Mouse (Mus musculus): ENCODE measurements around the gene Gm17660. TPM values are rescaled to one million over a fixed set of nuclear protein-coding genes. Genes with fewer than 3 reads are reported as not detected.

The Gm17660 gene
- polyA plus RNA-seq (2012; rRNA removed): not detected in 2 replicates

- 90% methylated on average over 7 of the region's 7 CpGs for WGBS
- no peak for DNase-seq
- TF ChIP-seq POLR2A (IDR thresholded peaks at IDR 0.05; ENCODE audit: borderline replicate concordance, insufficient read depth, low read length) (no peak), CTCF (IDR thresholded peaks at IDR 0.05; ENCODE audit: borderline replicate concordance, insufficient read depth, low read depth, low read length) (no peak)
- Histone ChIP-seq H3K4me1 (ENCODE audit: control insufficient read depth, insufficient read depth, low read length) (no peaks in the 10 kb centered on the region), H3K27ac (ENCODE audit: insufficient read depth, low read length) (no peak within 1 kb of the TSS), H3K27me3 (ENCODE audit: control insufficient read depth, insufficient read depth, low read length) (no peaks in the 10 kb centered on the region), H3K4me3 (replicated peaks; ENCODE audit: insufficient read depth, low read depth, low read length) (no peak within 1 kb of the TSS)
These were observed at the start of gene Gm17660 for GRCm38 (mm10) chr5:104077508-104077907. TSS of gene Gm17660 (minus strand) at chr5:104077608.

GRCm38 (mm10) chr5:104126561-104127320 is 49.3 kb upstream of the Gm17660 start:
- 88% methylated on average over 12 of the region's 12 CpGs for WGBS
- TF ChIP-seq CTCF (IDR thresholded peaks at IDR 0.05; ENCODE audit: borderline replicate concordance, insufficient read depth, low read depth, low read length): no peak
- TF ChIP-seq POLR2A (IDR thresholded peaks at IDR 0.05; ENCODE audit: borderline replicate concordance, insufficient read depth, low read length): no peak
- no peaks in the 10 kb centered on the region; the same call in 1 of the 2 replicates for H3K27me3 ChIP-seq (ENCODE audit: control insufficient read depth, insufficient read depth, low read length)
- H3K4me1 ChIP-seq (ENCODE audit: control insufficient read depth, insufficient read depth, low read length): no peaks in the 10 kb centered on the region
- H3K4me3 ChIP-seq (replicated peaks; ENCODE audit: insufficient read depth, low read depth, low read length): no peak overlapping the region
- H3K27ac ChIP-seq (ENCODE audit: insufficient read depth, low read length): no peak overlapping the region
- no peak for DNase-seq

GRCm38 (mm10) chr5:104124016-104124658 is 46.7 kb upstream of the Gm17660 start:
- DNase-seq: no peak
- TF ChIP-seq CTCF (IDR thresholded peaks at IDR 0.05; ENCODE audit: borderline replicate concordance, insufficient read depth, low read depth, low read length) (no peak), POLR2A (IDR thresholded peaks at IDR 0.05; ENCODE audit: borderline replicate concordance, insufficient read depth, low read length) (no peak)
- 86% methylated on average over 6 of the region's 6 CpGs for WGBS
- H3K4me1 ChIP-seq (ENCODE audit: control insufficient read depth, insufficient read depth, low read length): no peaks in the 10 kb centered on the region
- H3K27me3 ChIP-seq (ENCODE audit: control insufficient read depth, insufficient read depth, low read length): no peaks in the 10 kb centered on the region
- H3K4me3 ChIP-seq (replicated peaks; ENCODE audit: insufficient read depth, low read depth, low read length): no peak overlapping the region
- no peak overlapping the region for H3K27ac ChIP-seq (ENCODE audit: insufficient read depth, low read length)

- Histone ChIP-seq H3K4me1 (ENCODE audit: control insufficient read depth, insufficient read depth, low read length) (no peaks in the 10 kb centered on the region), H3K4me3 (replicated peaks; ENCODE audit: insufficient read depth, low read depth, low read length) (no peak overlapping the region), H3K27me3 (ENCODE audit: control insufficient read depth, insufficient read depth, low read length) (no peaks in the 10 kb centered on the region), H3K27ac (ENCODE audit: insufficient read depth, low read length) (no peak overlapping the region)
- TF ChIP-seq POLR2A (IDR thresholded peaks at IDR 0.05; ENCODE audit: borderline replicate concordance, insufficient read depth, low read length): no peak
- no peak for TF ChIP-seq CTCF (IDR thresholded peaks at IDR 0.05; ENCODE audit: borderline replicate concordance, insufficient read depth, low read depth, low read length)
- WGBS: 39% methylated on average over 4 of the region's 4 CpGs
- DNase-seq: no peak
These were observed 38.5 kb upstream of the Gm17660 start for GRCm38 (mm10) chr5:104115890-104116289.

GRCm38 (mm10) chr5:104115118-104115517 is 37.7 kb upstream of the Gm17660 start:
- no peak for TF ChIP-seq CTCF (IDR thresholded peaks at IDR 0.05; ENCODE audit: borderline replicate concordance, insufficient read depth, low read depth, low read length)
- Histone ChIP-seq H3K4me3 (replicated peaks; ENCODE audit: insufficient read depth, low read depth, low read length) (no peak overlapping the region), H3K27me3 (ENCODE audit: control insufficient read depth, insufficient read depth, low read length) (no peaks in the 10 kb centered on the region), H3K27ac (ENCODE audit: insufficient read depth, low read length) (peak overlapping the region; percentile 7; the same call in 1 of the 2 replicates), H3K4me1 (ENCODE audit: control insufficient read depth, insufficient read depth, low read length) (no peaks in the 10 kb centered on the region)
- DNase-seq: peak in 1 of 2 experiments; percentile 17
- WGBS: 46% methylated on average over 14 of the region's 14 CpGs

GRCm38 (mm10) chr5:104113491-104114172 is 36.2 kb upstream of the Gm17660 start, which contains the start of gene Sparcl1:
TSS of gene Sparcl1 (minus strand) at chr5:104113733.
- Histone ChIP-seq H3K27ac (ENCODE audit: insufficient read depth, low read length) (peak within 1 kb of the TSS; percentile 65), H3K4me3 (replicated peaks; ENCODE audit: insufficient read depth, low read depth, low read length) (peak within 1 kb of the TSS; percentile 39), H3K4me1 (ENCODE audit: control insufficient read depth, insufficient read depth, low read length) (peaks cover 3% of the 10 kb centered on the region), H3K27me3 (ENCODE audit: control insufficient read depth, insufficient read depth, low read length) (no peaks in the 10 kb centered on the region)
- TF ChIP-seq CTCF (IDR thresholded peaks at IDR 0.05; ENCODE audit: borderline replicate concordance, insufficient read depth, low read depth, low read length) (no peak), POLR2A (IDR thresholded peaks at IDR 0.05; ENCODE audit: borderline replicate concordance, insufficient read depth, low read length) (no peak)
- peak; percentile 49 to 55 for DNase-seq
- 6% methylated on average over 15 of the region's 15 CpGs for WGBS

- DNase-seq: no peak
- no peak for TF ChIP-seq CTCF (IDR thresholded peaks at IDR 0.05; ENCODE audit: borderline replicate concordance, insufficient read depth, low read depth, low read length)
- TF ChIP-seq POLR2A (IDR thresholded peaks at IDR 0.05; ENCODE audit: borderline replicate concordance, insufficient read depth, low read length): no peak
- WGBS: 73% methylated on average over 5 of the region's 5 CpGs
- Histone ChIP-seq H3K4me1 (ENCODE audit: control insufficient read depth, insufficient read depth, low read length) (peaks cover 6% of the 10 kb centered on the region), H3K27ac (ENCODE audit: insufficient read depth, low read length) (peak overlapping the region; percentile 65), H3K4me3 (replicated peaks; ENCODE audit: insufficient read depth, low read depth, low read length) (peak overlapping the region; percentile 34), H3K27me3 (ENCODE audit: control insufficient read depth, insufficient read depth, low read length) (no peaks in the 10 kb centered on the region)
These were observed 35.1 kb upstream of the Gm17660 start for GRCm38 (mm10) chr5:104112511-104112910.
